Comparison of ENCODE assay signal across 22 mouse cellular contexts in the genomic region with DNA sequence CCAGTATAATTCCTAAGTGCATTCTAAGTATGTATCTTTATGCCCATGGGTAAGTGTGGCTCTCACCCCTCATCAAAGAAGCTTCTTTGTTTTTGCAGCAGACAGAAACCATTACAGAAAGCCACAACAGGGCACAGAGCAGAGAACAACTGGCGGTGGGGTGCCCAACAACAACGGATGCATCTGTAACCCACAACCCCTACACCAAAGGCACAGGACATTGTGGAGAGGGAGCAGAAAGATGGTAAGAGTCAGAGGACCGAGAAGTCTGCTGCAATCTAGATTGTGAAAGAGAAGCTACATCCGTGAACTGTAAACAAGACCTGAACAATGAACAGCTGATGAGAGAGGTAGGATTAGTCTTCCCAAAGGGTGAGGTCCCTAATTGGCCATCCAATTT. TPM values are rescaled to one million over a fixed set of nuclear protein-coding genes. Genes with fewer than 3 reads are reported as not detected.
DNase-seq lines count a peak whose midpoint lies in the region; ATAC-seq and TF ChIP-seq lines count a peak whose summit lies in the region.
"Had no signal": no experiment of that assay in that cellular context is flagged by ENCODE, and none has a peak within 500 bp of the region (broad histone marks: within the 10 kb centered on the region; RNA-seq: fewer than 3 reads in every experiment).

No protein-coding gene starts in this region.

- H3K4me1 ChIP-seq in CH12.LX (ENCODE audit: control insufficient read depth in 1 of 2, insufficient read depth in 2 of 2): peaks cover 2 to 4% of the 10 kb centered on the region in 2 experiments; a peak in 3 of 4 replicates
- H3K4me1 ChIP-seq: embryonic facial prominence, embryonic 12.5 days had no signal

- H3K79me2 ChIP-seq in CH12.LX (replicated peaks; ENCODE audit: control insufficient read depth, extremely low read depth, insufficient read depth, poor library complexity, severe bottlenecking): no peaks in the 10 kb centered on the region

- no peak overlapping the region for H3K27ac ChIP-seq in CH12.LX (ENCODE audit: insufficient read depth, low read depth)
- H3K27ac ChIP-seq: embryonic facial prominence, embryonic 10.5 days; embryonic facial prominence, embryonic 12.5 days; forebrain, embryonic 13.5 days; forebrain, embryonic 15.5 days had no signal

- no peak overlapping the region for H3K4me3 ChIP-seq in CH12.LX (replicated peaks in 1 of 3; ENCODE audit: low read depth in 2 of 3, low read length in 2 of 3, poor library complexity in 1 of 3)
- H3K4me3 ChIP-seq: embryonic facial prominence, embryonic 12.5 days; forebrain, embryonic 13.5 days; forebrain, embryonic 15.5 days had no signal

- DNase-seq in 416B (ENCODE audit: low read depth) (peak; percentile 33), CH12.LX (ENCODE audit: extremely low read depth) (no peak)
- DNase-seq in yolk sac, embryonic 10.5 days (ENCODE audit: low spot score): no peak
- DNase-seq: adrenal gland, adult 2 months; adrenal gland, postnatal 10 days; adrenal gland, postnatal 25 days; B cell, adult 2 months; cerebellum, adult 11 months; cerebellum, adult 18-20 months; cerebellum, adult 8-10 months; cerebellum, adult 9-11 months; cerebellum, postnatal 14 days; cerebellum, postnatal 36 days; embryo, embryonic 11 days; forebrain, postnatal 0 days had no signal

- no peak for TF ChIP-seq RAD21 in CH12.LX (IDR thresholded peaks at IDR 0.05; ENCODE audit: low read depth, low read length)

- in situ Hi-C loops in CH12.LX (cut with MboI; ENCODE audit: low pct_ligation_motif_present, low pct_unique_long_range_greater_than_20kb, low sequenced_read_pairs): loop anchor here (25.0 kb wide), 2 partner anchors 722 to 1403 kb away; no protein-coding TSS in a partner anchor

- dilution Hi-C loops in CH12.LX (cut with MboI; ENCODE audit: extremely low pct_ligation_motif_present, extremely low pct_unique_long_range_greater_than_20kb, low sequenced_read_pairs): no loop called here

- no peak for TF ChIP-seq EP300 in CH12.LX (IDR thresholded peaks at IDR 0.05; ENCODE audit: low read length)

- no peak for TF ChIP-seq POLR2A in CH12.LX (IDR thresholded peaks at IDR 0.05; ENCODE audit: low read depth, low read length)

- peaks cover 2% of the 10 kb centered on the region for H3K27me3 ChIP-seq in CH12.LX (replicated peaks)
- H3K27me3 ChIP-seq: embryonic facial prominence, embryonic 12.5 days had no signal

- H3K9me3 ChIP-seq in CH12.LX (replicated peaks; ENCODE audit: low read length): no peaks in the 10 kb centered on the region
- H3K9me3 ChIP-seq: embryonic facial prominence, embryonic 10.5 days; embryonic facial prominence, embryonic 12.5 days; forebrain, embryonic 13.5 days; forebrain, embryonic 15.5 days had no signal

- no peak for TF ChIP-seq CTCF in CH12.LX (conservative IDR thresholded peaks at IDR 0.05 in 1 of 2, IDR thresholded peaks at IDR 0.05 in 1 of 2; ENCODE audit: low read depth in 2 of 2, low read length in 2 of 2)

- no peak overlapping the region for H3K9ac ChIP-seq in CH12.LX (ENCODE audit: insufficient read depth, low read depth)
- H3K9ac ChIP-seq: embryonic facial prominence, embryonic 12.5 days; forebrain, embryonic 13.5 days; forebrain, embryonic 15.5 days; forebrain, postnatal 0 days had no signal

- H3K4me2 ChIP-seq in CH12.LX (ENCODE audit: insufficient read depth, low read depth, poor library complexity, severe bottlenecking): 0 out of 2 replicates have a peak overlapping the region, but pooled peaks have one; percentile 2
- H3K4me2 ChIP-seq: embryonic facial prominence, embryonic 12.5 days; forebrain, embryonic 13.5 days; forebrain, embryonic 15.5 days had no signal

- peak; percentile 45 for ATAC-seq in megakaryocyte progenitor cell, adult 5-6 weeks (replicated peaks; ENCODE audit: poor library complexity)
- no peak for ATAC-seq in inflammation-experienced regulatory T-cells, adult 6 months
- ATAC-seq: CD4-positive, CD25-positive, alpha-beta regulatory T cell, adult 4 months; forebrain, embryonic 13.5 days; forebrain, embryonic 15.5 days; forebrain, postnatal 0 days had no signal

- H3K36me3 ChIP-seq in CH12.LX (replicated peaks in 1 of 2; ENCODE audit: control insufficient read depth in 1 of 2, insufficient read depth in 1 of 2, low read length in 1 of 2): no peaks in the 10 kb centered on the region
- H3K36me3 ChIP-seq: embryonic facial prominence, embryonic 10.5 days; embryonic facial prominence, embryonic 12.5 days; forebrain, embryonic 15.5 days had no signal

TF ChIP-seq in CH12.LX, 34 proteins besides CTCF, POLR2A, EP300 and RAD21:
- TF ChIP-seq TCF12 (IDR thresholded peaks at IDR 0.05; ENCODE audit: low read depth, low read length): no peak
- no peak for TF ChIP-seq TBP (conservative IDR thresholded peaks at IDR 0.05; ENCODE audit: low read depth, low read length)
- TF ChIP-seq NELFE (IDR thresholded peaks at IDR 0.05; ENCODE audit: low read depth, low read length): no peak
- no peak for TF ChIP-seq MAX (IDR thresholded peaks at IDR 0.05; ENCODE audit: low read length)
- no peak for TF ChIP-seq CHD1 (IDR thresholded peaks at IDR 0.05; ENCODE audit: low read depth, low read length)
- TF ChIP-seq E2F4 (IDR thresholded peaks at IDR 0.05; ENCODE audit: insufficient replicate concordance, low read depth, low read length): no peak
- TF ChIP-seq ETS1 (conservative IDR thresholded peaks at IDR 0.05; ENCODE audit: low read depth, low read length): no peak
- no peak for TF ChIP-seq ZC3H11A (IDR thresholded peaks at IDR 0.05; ENCODE audit: low read depth, low read length)
- no peak for TF ChIP-seq IRF4 (IDR thresholded peaks at IDR 0.05; ENCODE audit: low read depth, low read length)
- TF ChIP-seq JUN (IDR thresholded peaks at IDR 0.05; ENCODE audit: insufficient read depth, low read depth, low read length): no peak
- no peak for TF ChIP-seq RCOR1 (conservative IDR thresholded peaks at IDR 0.05; ENCODE audit: low read depth, low read length)
- no peak for TF ChIP-seq ZKSCAN1 (IDR thresholded peaks at IDR 0.05; ENCODE audit: borderline replicate concordance, low read depth, low read length)
- no peak for TF ChIP-seq KAT2A (IDR thresholded peaks at IDR 0.05; ENCODE audit: insufficient replicate concordance, low read length)
- no peak for TF ChIP-seq JUND (conservative IDR thresholded peaks at IDR 0.05; ENCODE audit: low read depth, low read length)
- no peak for TF ChIP-seq MAZ (IDR thresholded peaks at IDR 0.05; ENCODE audit: low read depth, low read length)
- no peak for TF ChIP-seq UBTF (IDR thresholded peaks at IDR 0.05; ENCODE audit: low read depth, low read length)
- TF ChIP-seq MAFK (IDR thresholded peaks at IDR 0.05; ENCODE audit: insufficient replicate concordance, low read length): no peak
- no peak for TF ChIP-seq ELF1 (IDR thresholded peaks at IDR 0.05; ENCODE audit: low read depth, low read length)
TF ChIP-seq in CH12.LX: peak in this region for 0.

RNA-seq across cellular contexts. Expression of gene Hist1h2br, which starts 51.0 kb away (rescaled TPM):
- total RNA-seq in CH12.LX (2012; rRNA removed) (1,633 and 2,083 TPM in 2 replicates), CH12.LX (2014; rRNA removed) (9.4 and 19.7 TPM in 2 replicates)
- polyA plus RNA-seq in CH12.LX (2012; ENCODE audit: insufficient read length, low read depth): 4.1 and 4.2 TPM in 2 replicates
- 378 and 381 TPM in 2 replicates for total RNA-seq in megakaryocyte progenitor cell, adult 5-6 weeks (2015)
- total RNA-seq in megakaryocyte progenitor cell, adult 5-6 weeks (2017): 447 and 545 TPM in 2 replicates
- 10 to 100 TPM in 1 of 3 experiments, 1 to 10 TPM in 1, not detected in 1; 6.1 to 12.2 TPM for polyA plus RNA-seq in inflammation-experienced regulatory T-cells, adult 6 months (2017; shearing (Covaris generic))

RNA-seq across cellular contexts. Expression of gene Hist1h2ap, which starts 51.3 kb away (rescaled TPM):
- total RNA-seq in CH12.LX (2012; rRNA removed) (2,938 and 2,951 TPM in 2 replicates), CH12.LX (2014; rRNA removed) (50.8 and 66.8 TPM in 2 replicates)
- polyA plus RNA-seq in CH12.LX (2012; ENCODE audit: insufficient read length, low read depth): 383 and 447 TPM in 2 replicates
- 93.0 and 127 TPM in 2 replicates for total RNA-seq in megakaryocyte progenitor cell, adult 5-6 weeks (2015)
- total RNA-seq in megakaryocyte progenitor cell, adult 5-6 weeks (2017): 3,573 and 4,575 TPM in 2 replicates
- polyA plus RNA-seq in inflammation-experienced regulatory T-cells, adult 6 months (2017; shearing (Covaris generic)): 100 to 1,000 TPM in 1 of 3 experiments, 10 to 100 TPM in 2; 58.0 to 576 (median 60.6) TPM

RNA-seq across cellular contexts. Expression of gene Hist1h4n, which starts 52.6 kb away (rescaled TPM):
- total RNA-seq in CH12.LX (2012; rRNA removed) (4,939 and 5,322 TPM in 2 replicates), CH12.LX (2014; rRNA removed) (90.5 and 152 TPM in 2 replicates)
- polyA plus RNA-seq in CH12.LX (2012; ENCODE audit: insufficient read length, low read depth): 6.4 TPM in 1 of 2 replicates, not detected in the other
- 48.7 and 53.0 TPM in 2 replicates for total RNA-seq in megakaryocyte progenitor cell, adult 5-6 weeks (2015)
- total RNA-seq in megakaryocyte progenitor cell, adult 5-6 weeks (2017): 1,698 and 2,087 TPM in 2 replicates
- 1 to 10 TPM in 2 of 3 experiments, not detected in 1; 6.5 to 9.3 TPM for polyA plus RNA-seq in inflammation-experienced regulatory T-cells, adult 6 months (2017; shearing (Covaris generic))
